Mouse (Mus musculus): Measurements from ENCODE around the gene Bcas3. TPM values are rescaled to one million over a fixed set of nuclear protein-coding genes. Genes with fewer than 3 reads are reported as not detected.

The Bcas3 gene
- polyA plus RNA-seq (2014; fragmentation: Nextera tagmentation; extraction: Ambion mirVana): 24.8 and 25.8 TPM in 2 replicates

GRCm38 (mm10) chr11:85352539-85353380 lies at the start of gene Bcas3:
Gene Bcas3 (plus strand): TSS chr11:85353167.
- H3K27ac ChIP-seq (ENCODE audit: low read depth, low read length): peak within 1 kb of the TSS; percentile 38; the same call in 1 of the 2 replicates
- under 1% methylated on average over 47 of the region's 47 CpGs for WGBS
- H3K9me3 ChIP-seq (ENCODE audit: control insufficient read depth, low read length): no peaks in the 10 kb centered on the region
- no peaks in the 10 kb centered on the region for H3K27me3 ChIP-seq (replicated peaks; ENCODE audit: control insufficient read depth, insufficient read depth, low read length)
- ATAC-seq (replicated peaks; ENCODE audit: low FRiP score) (peak; percentile 97), DNase-seq (ENCODE audit: low spot score) (peak; percentile 97)
- peaks cover 6% of the 10 kb centered on the region for H3K4me1 ChIP-seq (replicated peaks; ENCODE audit: control insufficient read depth, insufficient read depth, low read length)
- H3K4me3 ChIP-seq (ENCODE audit: low read depth, low read length): peak within 1 kb of the TSS; percentile 85
- peak within 1 kb of the TSS; percentile 92 for H3K4me2 ChIP-seq
- H3K36me3 ChIP-seq (ENCODE audit: control insufficient read depth, insufficient read depth, low read length): no peaks in the 10 kb centered on the region
- peak within 1 kb of the TSS; percentile 90 for H3K9ac ChIP-seq (ENCODE audit: low read depth, low read length)

GRCm38 (mm10) chr11:85306577-85307260 lies 46.2 kb upstream of the Bcas3 start:
- Histone ChIP-seq H3K27me3 (replicated peaks; ENCODE audit: control insufficient read depth, insufficient read depth, low read length) (no peaks in the 10 kb centered on the region), H3K4me2 (no peak overlapping the region), H3K9me3 (ENCODE audit: control insufficient read depth, low read length) (no peaks in the 10 kb centered on the region), H3K9ac (ENCODE audit: low read depth, low read length) (no peak overlapping the region), H3K36me3 (ENCODE audit: control insufficient read depth, insufficient read depth, low read length) (no peaks in the 10 kb centered on the region), H3K4me3 (ENCODE audit: low read depth, low read length) (no peak overlapping the region), H3K4me1 (replicated peaks; ENCODE audit: control insufficient read depth, insufficient read depth, low read length) (0 out of 2 replicates have a peak, but pooled peaks cover 4% of the 10 kb centered on the region), H3K27ac (ENCODE audit: low read depth, low read length) (no peak overlapping the region)
- WGBS: 35% methylated on average over 4 of the region's 4 CpGs
- no peak for DNase-seq (ENCODE audit: low spot score)
- ATAC-seq (replicated peaks; ENCODE audit: low FRiP score): no peak

GRCm38 (mm10) chr11:85308799-85309198 lies 44.2 kb upstream of the Bcas3 start:
- Histone ChIP-seq H3K4me2 (no peak overlapping the region), H3K27me3 (replicated peaks; ENCODE audit: control insufficient read depth, insufficient read depth, low read length) (no peaks in the 10 kb centered on the region), H3K9ac (ENCODE audit: low read depth, low read length) (no peak overlapping the region), H3K36me3 (ENCODE audit: control insufficient read depth, insufficient read depth, low read length) (no peaks in the 10 kb centered on the region), H3K4me3 (ENCODE audit: low read depth, low read length) (no peak overlapping the region), H3K27ac (ENCODE audit: low read depth, low read length) (no peak overlapping the region), H3K4me1 (replicated peaks; ENCODE audit: control insufficient read depth, insufficient read depth, low read length) (peaks cover 14% of the 10 kb centered on the region; the same call in 1 of the 2 replicates), H3K9me3 (ENCODE audit: control insufficient read depth, low read length) (no peaks in the 10 kb centered on the region)
- no peak for ATAC-seq (replicated peaks; ENCODE audit: low FRiP score)
- WGBS: 76% methylated on average over 2 of the region's 2 CpGs
- no peak for DNase-seq (ENCODE audit: low spot score)

GRCm38 (mm10) chr11:85310407-85310712 lies 42.6 kb upstream of the Bcas3 start:
- peak overlapping the region; percentile 75 for H3K9ac ChIP-seq (ENCODE audit: low read depth, low read length)
- H3K27ac ChIP-seq (ENCODE audit: low read depth, low read length): peak overlapping the region; percentile 90
- WGBS: 1% methylated on average over 15 of the region's 15 CpGs
- H3K4me1 ChIP-seq (replicated peaks; ENCODE audit: control insufficient read depth, insufficient read depth, low read length): peaks cover 14% of the 10 kb centered on the region; the same call in 1 of the 2 replicates
- H3K36me3 ChIP-seq (ENCODE audit: control insufficient read depth, insufficient read depth, low read length): peaks cover 6% of the 10 kb centered on the region
- peak overlapping the region; percentile 97 for H3K4me3 ChIP-seq (ENCODE audit: low read depth, low read length)
- H3K4me2 ChIP-seq: peak overlapping the region; percentile 78
- no peak for DNase-seq (ENCODE audit: low spot score)
- peak; percentile 56; the same call in 1 of the 2 replicates for ATAC-seq (replicated peaks; ENCODE audit: low FRiP score)
- no peaks in the 10 kb centered on the region for H3K27me3 ChIP-seq (replicated peaks; ENCODE audit: control insufficient read depth, insufficient read depth, low read length)
- H3K9me3 ChIP-seq (ENCODE audit: control insufficient read depth, low read length): no peaks in the 10 kb centered on the region

GRCm38 (mm10) chr11:85310713-85311574 lies 42.0 kb upstream of the Bcas3 start, which contains the start of gene Ppm1d:
Gene Ppm1d (plus strand): TSS chr11:85311244.
- H3K4me3 ChIP-seq (ENCODE audit: low read depth, low read length): peak within 1 kb of the TSS; percentile 97
- DNase-seq (ENCODE audit: low spot score) (peak; percentile 99), ATAC-seq (replicated peaks; ENCODE audit: low FRiP score) (peak; percentile 93)
- H3K36me3 ChIP-seq (ENCODE audit: control insufficient read depth, insufficient read depth, low read length): peaks cover 7% of the 10 kb centered on the region
- H3K4me1 ChIP-seq (replicated peaks; ENCODE audit: control insufficient read depth, insufficient read depth, low read length): peaks cover 14% of the 10 kb centered on the region; the same call in 1 of the 2 replicates
- H3K4me2 ChIP-seq: peak within 1 kb of the TSS; percentile 88
- H3K27me3 ChIP-seq (replicated peaks; ENCODE audit: control insufficient read depth, insufficient read depth, low read length): no peaks in the 10 kb centered on the region
- H3K9ac ChIP-seq (ENCODE audit: low read depth, low read length): peak within 1 kb of the TSS; percentile 96
- no peaks in the 10 kb centered on the region for H3K9me3 ChIP-seq (ENCODE audit: control insufficient read depth, low read length)
- 1% methylated on average over 75 of the region's 78 CpGs for WGBS
- peak within 1 kb of the TSS; percentile 90 for H3K27ac ChIP-seq (ENCODE audit: low read depth, low read length)

GRCm38 (mm10) chr11:85311645-85312490 lies 41.1 kb upstream of the Bcas3 start:
- Histone ChIP-seq H3K27me3 (replicated peaks; ENCODE audit: control insufficient read depth, insufficient read depth, low read length) (no peaks in the 10 kb centered on the region), H3K4me3 (ENCODE audit: low read depth, low read length) (peak overlapping the region; percentile 97), H3K9me3 (ENCODE audit: control insufficient read depth, low read length) (no peaks in the 10 kb centered on the region), H3K4me1 (replicated peaks; ENCODE audit: control insufficient read depth, insufficient read depth, low read length) (peaks cover 14% of the 10 kb centered on the region; the same call in 1 of the 2 replicates), H3K9ac (ENCODE audit: low read depth, low read length) (peak overlapping the region; percentile 96), H3K36me3 (ENCODE audit: control insufficient read depth, insufficient read depth, low read length) (peaks cover 7% of the 10 kb centered on the region), H3K27ac (ENCODE audit: low read depth, low read length) (peak overlapping the region; percentile 90), H3K4me2 (peak overlapping the region; percentile 88)
- peak; percentile 18 for ATAC-seq (replicated peaks; ENCODE audit: low FRiP score)
- peak; percentile 67 for DNase-seq (ENCODE audit: low spot score)
- under 1% methylated on average over 56 of the region's 56 CpGs for WGBS

- WGBS: 43% methylated on average over 2 of the region's 2 CpGs
- Histone ChIP-seq H3K4me3 (ENCODE audit: low read depth, low read length) (peak overlapping the region; percentile 97), H3K9me3 (ENCODE audit: control insufficient read depth, low read length) (no peaks in the 10 kb centered on the region), H3K9ac (ENCODE audit: low read depth, low read length) (0 out of 2 replicates have a peak overlapping the region, but pooled peaks have one; percentile 43), H3K36me3 (ENCODE audit: control insufficient read depth, insufficient read depth, low read length) (peaks cover 7% of the 10 kb centered on the region), H3K27ac (ENCODE audit: low read depth, low read length) (no peak overlapping the region), H3K4me1 (replicated peaks; ENCODE audit: control insufficient read depth, insufficient read depth, low read length) (peaks cover 14% of the 10 kb centered on the region; the same call in 1 of the 2 replicates), H3K4me2 (peak overlapping the region; percentile 88), H3K27me3 (replicated peaks; ENCODE audit: control insufficient read depth, insufficient read depth, low read length) (no peaks in the 10 kb centered on the region)
- ATAC-seq (replicated peaks; ENCODE audit: low FRiP score) (no peak), DNase-seq (ENCODE audit: low spot score) (no peak)
Observed at GRCm38 (mm10) chr11:85312818-85313217, 40.1 kb upstream of the Bcas3 start.
